Mouse (Mus musculus) embryonic facial prominence, embryonic 13.5 days (tissue): ENCODE data around the gene Rabep2. TPM values are rescaled to one million over a fixed set of nuclear protein-coding genes. Genes with fewer than 3 reads are reported as not detected.
A peak's percentile ranks its signal among the peaks of the same experiment; 100 is the strongest.

ENCODE experiments used
- ATAC-seq: fragments of 200-750 bp; cut with Nextera tagmentation; 2 replicates; pipeline ENCODE4 v1.8.0; 2017; ENCODE audit warnings: low read depth; ENCODE audit not compliant: insufficient number of reproducible peaks, insufficient read depth, low FRiP score, low TSS enrichment
- H3K27ac ChIP-seq: fragments of 300-500 bp; sonication (generic); 2 replicates; pipeline ENCODE4 v1.5.1; 2015; ENCODE audit warnings: moderate library complexity, mild to moderate bottlenecking, inconsistent platforms
- H3K27me3 ChIP-seq: fragments of 300-500 bp; sonication (generic); 2 replicates; pipeline ENCODE4 v1.6.1; 2015; ENCODE audit warnings: mild to moderate bottlenecking, inconsistent platforms
- H3K36me3 ChIP-seq: fragments of 300-500 bp; sonication (generic); 2 replicates; pipeline ENCODE4 v1.6.1; 2015; ENCODE audit warnings: mild to moderate bottlenecking, inconsistent platforms
- H3K4me1 ChIP-seq: fragments of 300-500 bp; sonication (generic); 2 replicates; pipeline ENCODE4 v1.6.1; 2015; ENCODE audit warnings: inconsistent platforms
- H3K4me2 ChIP-seq: fragments of 300-500 bp; sonication (generic); 2 replicates; pipeline ENCODE4 v1.6.1; 2015; ENCODE audit warnings: moderate library complexity, mild to moderate bottlenecking, inconsistent platforms
- H3K4me3 ChIP-seq: fragments of 300-500 bp; sonication (generic); 2 replicates; pipeline ENCODE4 v1.5.1; 2015; ENCODE audit warnings: mild to moderate bottlenecking, inconsistent platforms
- H3K9ac ChIP-seq: fragments of 300-500 bp; sonication (generic); 2 replicates; pipeline ENCODE4 v1.6.1; 2015; ENCODE audit warnings: mild to moderate bottlenecking, inconsistent platforms
- H3K9me3 ChIP-seq: fragments of 300-500 bp; sonication (generic); 2 replicates; pipeline ENCODE4 v1.6.1; 2016; ENCODE audit warnings: inconsistent platforms
- WGBS: fragments of 180-500 bp; shearing (Covaris S2); methylation state at CpG from one replicate; pipeline ENCODE4 v1.1.7; 2015; ENCODE audit warnings: mixed read lengths; 5-methylcytosine and 5-hydroxymethylcytosine counted together
- polyA plus RNA-seq: library from polyadenylated mRNA; unstranded; fragments of >200 nt; fragmentation: Nextera tagmentation; extraction: Ambion mirVana; gene quantifications from 2 replicates; pipeline ENCODE4 v1.2.1, GENCODE M21; 2015

The Rabep2 gene
- polyA plus RNA-seq, 1 experiment from 2014 or later: 34.0 TPM

DNA sequence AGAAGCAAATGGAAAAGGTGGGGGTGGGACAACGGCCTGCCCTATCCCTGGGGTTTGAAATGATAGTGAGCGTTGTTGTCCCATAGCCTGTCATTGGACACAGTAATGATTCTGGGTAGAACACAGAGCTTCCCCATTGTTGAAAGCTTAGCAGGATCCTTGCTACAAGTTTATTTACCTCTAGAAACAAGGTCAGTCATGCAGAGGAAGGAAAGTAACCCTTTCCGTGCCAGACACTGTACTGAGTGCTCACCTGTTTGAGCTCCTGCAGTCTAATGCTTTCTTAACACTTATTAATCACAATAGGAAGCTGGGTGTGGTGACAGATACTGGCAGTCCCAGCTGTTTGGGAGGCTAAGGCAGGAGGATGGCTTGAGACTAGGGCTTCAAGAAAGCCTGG is 7.2 kb downstream of the Rabep2 start:
- Histone ChIP-seq H3K27me3 (no peaks in the 10 kb centered on the region), H3K4me2 (no peak overlapping the region), H3K4me3 (no peak overlapping the region), H3K9me3 (no peaks in the 10 kb centered on the region), H3K4me1 (no peaks in the 10 kb centered on the region), H3K27ac (no peak overlapping the region), H3K9ac (0 out of 2 replicates have a peak overlapping the region, but pooled peaks have one; percentile 17), H3K36me3 (peaks cover 44% of the 10 kb centered on the region)
- WGBS: 83% methylated on average over 3 of the region's 3 CpGs
- no peak for ATAC-seq

GRCm38 (mm10) chr7:126436851-126437250 is 8.3 kb downstream of the Rabep2 start:
- H3K9me3 ChIP-seq: no peaks in the 10 kb centered on the region
- H3K4me1 ChIP-seq: no peaks in the 10 kb centered on the region
- 18% methylated on average over 8 of the region's 8 CpGs for WGBS
- H3K27me3 ChIP-seq: no peaks in the 10 kb centered on the region
- H3K9ac ChIP-seq: no peak overlapping the region
- no peak for ATAC-seq
- H3K4me2 ChIP-seq: no peak overlapping the region
- no peak overlapping the region for H3K27ac ChIP-seq
- peaks cover 45% of the 10 kb centered on the region for H3K36me3 ChIP-seq
- H3K4me3 ChIP-seq: no peak overlapping the region

GRCm38 (mm10) chr7:126440134-126440533 is 11.6 kb downstream of the Rabep2 start:
- Histone ChIP-seq H3K4me3 (no peak overlapping the region), H3K36me3 (peaks cover 55% of the 10 kb centered on the region), H3K9me3 (no peaks in the 10 kb centered on the region), H3K9ac (no peak overlapping the region), H3K4me1 (no peaks in the 10 kb centered on the region), H3K4me2 (no peak overlapping the region), H3K27me3 (no peaks in the 10 kb centered on the region), H3K27ac (no peak overlapping the region)
- WGBS: 82% methylated on average over 9 of the region's 9 CpGs
- ATAC-seq: no peak

- Histone ChIP-seq H3K27ac (no peak overlapping the region), H3K4me3 (no peak overlapping the region), H3K9ac (no peak overlapping the region), H3K27me3 (no peaks in the 10 kb centered on the region), H3K36me3 (peaks cover 79% of the 10 kb centered on the region), H3K4me1 (no peaks in the 10 kb centered on the region), H3K4me2 (no peak overlapping the region), H3K9me3 (no peaks in the 10 kb centered on the region)
- WGBS: 97% methylated on average over 10 of the region's 10 CpGs
- no peak for ATAC-seq
Observed at GRCm38 (mm10) chr7:126443997-126444396, 15.4 kb downstream of the Rabep2 start.

- peaks cover 79% of the 10 kb centered on the region for H3K36me3 ChIP-seq
- no peak overlapping the region for H3K4me2 ChIP-seq
- H3K9ac ChIP-seq: no peak overlapping the region
- no peaks in the 10 kb centered on the region for H3K9me3 ChIP-seq
- H3K4me1 ChIP-seq: no peaks in the 10 kb centered on the region
- H3K27ac ChIP-seq: no peak overlapping the region
- 93% methylated on average over 9 of the region's 9 CpGs for WGBS
- no peak for ATAC-seq
- no peak overlapping the region for H3K4me3 ChIP-seq
- no peaks in the 10 kb centered on the region for H3K27me3 ChIP-seq
Observed at GRCm38 (mm10) chr7:126444536-126444935, 16.0 kb downstream of the Rabep2 start.

DNA sequence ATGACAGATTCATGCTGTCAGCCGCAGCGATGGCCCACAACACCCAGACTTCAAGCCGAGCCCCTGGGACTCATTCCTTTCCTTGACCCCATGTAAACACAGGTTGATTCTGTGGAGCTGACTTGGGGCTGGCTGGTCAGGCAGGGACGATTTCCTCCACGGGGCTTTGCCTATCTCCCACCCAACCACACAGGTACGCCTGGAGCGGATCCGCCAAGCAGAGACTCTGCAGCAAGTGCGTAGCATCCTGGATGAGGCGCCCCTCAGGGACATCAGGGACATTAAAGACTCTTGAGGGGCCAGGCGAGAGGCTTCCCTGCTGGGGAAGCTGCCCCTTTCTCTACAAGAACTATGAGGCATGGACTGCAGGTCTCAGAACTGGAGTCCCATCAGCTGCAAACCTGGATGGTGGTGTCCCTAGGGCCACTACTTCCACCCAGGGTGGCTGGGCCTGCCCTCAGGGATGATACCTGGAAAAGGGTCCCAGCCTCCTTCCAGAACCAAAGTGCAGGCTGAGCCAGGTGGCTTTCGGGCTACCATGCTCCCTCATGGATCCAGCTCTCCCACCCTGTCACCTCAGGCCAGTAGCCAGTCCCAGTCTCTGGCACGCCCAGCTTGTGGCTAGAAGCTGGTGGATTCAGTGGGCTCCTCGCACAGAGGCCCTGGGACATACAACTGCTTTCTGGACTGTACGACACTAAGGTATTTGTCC is 16.7 kb downstream of the Rabep2 start:
- 91% methylated on average over 15 of the region's 15 CpGs for WGBS
- H3K4me3 ChIP-seq: no peak overlapping the region
- H3K9ac ChIP-seq: no peak overlapping the region
- H3K27ac ChIP-seq: no peak overlapping the region
- H3K4me2 ChIP-seq: no peak overlapping the region
- no peaks in the 10 kb centered on the region for H3K27me3 ChIP-seq
- H3K4me1 ChIP-seq: no peaks in the 10 kb centered on the region
- no peak for ATAC-seq
- peaks cover 75% of the 10 kb centered on the region for H3K36me3 ChIP-seq
- no peaks in the 10 kb centered on the region for H3K9me3 ChIP-seq

DNA sequence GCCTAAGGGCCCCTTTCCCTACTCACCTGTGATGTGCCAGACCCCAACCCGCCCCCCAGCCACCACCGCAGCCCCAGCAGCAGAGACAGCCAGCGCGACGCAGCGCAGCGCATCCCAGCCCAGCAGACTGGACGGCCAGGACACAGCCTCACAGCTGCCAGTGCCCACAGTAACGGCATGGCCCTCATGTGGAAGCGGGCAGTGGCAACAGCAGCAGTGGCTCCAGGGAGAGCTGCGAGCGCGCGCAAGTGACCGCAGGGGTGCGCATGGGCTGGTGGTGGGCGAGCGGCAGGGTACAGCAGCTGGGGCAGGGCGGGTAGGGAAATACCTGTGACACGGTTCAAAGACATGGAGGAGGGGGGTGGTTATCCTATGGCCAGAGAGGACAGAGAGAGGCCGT is 17.7 kb downstream of the Rabep2 start:
- Histone ChIP-seq H3K27ac (no peak overlapping the region), H3K9ac (no peak overlapping the region), H3K9me3 (no peaks in the 10 kb centered on the region), H3K4me2 (no peak overlapping the region), H3K4me1 (no peaks in the 10 kb centered on the region), H3K36me3 (peaks cover 69% of the 10 kb centered on the region), H3K27me3 (no peaks in the 10 kb centered on the region), H3K4me3 (no peak overlapping the region)
- WGBS: 90% methylated on average over 21 of the region's 21 CpGs
- no peak for ATAC-seq

DNA sequence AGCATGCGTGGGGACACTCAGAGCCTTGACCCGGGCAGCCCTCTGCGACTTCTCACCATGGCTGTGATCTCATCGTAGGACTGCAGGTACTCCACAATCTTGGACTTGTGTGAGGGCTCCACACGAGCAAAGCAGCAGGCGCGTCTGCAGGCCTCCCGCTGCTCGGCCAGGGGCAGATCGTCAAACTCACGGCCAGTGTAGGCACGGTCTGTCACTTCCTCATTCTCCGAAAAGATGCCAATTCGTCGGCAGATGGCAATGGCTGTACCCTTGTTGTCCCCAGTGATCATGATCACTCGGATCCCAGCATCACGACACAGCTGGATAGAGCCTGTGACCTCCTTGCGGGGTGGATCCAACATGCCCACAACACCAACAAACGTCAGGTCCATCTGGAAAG is 19.9 kb downstream of the Rabep2 start:
- Histone ChIP-seq H3K4me1 (no peaks in the 10 kb centered on the region), H3K4me2 (no peak overlapping the region), H3K9ac (no peak overlapping the region), H3K27me3 (no peaks in the 10 kb centered on the region), H3K4me3 (no peak overlapping the region), H3K36me3 (peaks cover 52% of the 10 kb centered on the region), H3K9me3 (no peaks in the 10 kb centered on the region), H3K27ac (no peak overlapping the region)
- WGBS: 91% methylated on average over 19 of the region's 19 CpGs
- no peak for ATAC-seq

GRCm38 (mm10) chr7:126449991-126450390 is 21.4 kb downstream of the Rabep2 start:
- Histone ChIP-seq H3K9me3 (no peaks in the 10 kb centered on the region), H3K27me3 (no peaks in the 10 kb centered on the region), H3K4me3 (no peak overlapping the region), H3K36me3 (peaks cover 40% of the 10 kb centered on the region), H3K4me2 (no peak overlapping the region), H3K4me1 (no peaks in the 10 kb centered on the region), H3K9ac (no peak overlapping the region), H3K27ac (no peak overlapping the region)
- ATAC-seq: no peak
- WGBS: 94% methylated on average over 18 of the region's 18 CpGs

DNA sequence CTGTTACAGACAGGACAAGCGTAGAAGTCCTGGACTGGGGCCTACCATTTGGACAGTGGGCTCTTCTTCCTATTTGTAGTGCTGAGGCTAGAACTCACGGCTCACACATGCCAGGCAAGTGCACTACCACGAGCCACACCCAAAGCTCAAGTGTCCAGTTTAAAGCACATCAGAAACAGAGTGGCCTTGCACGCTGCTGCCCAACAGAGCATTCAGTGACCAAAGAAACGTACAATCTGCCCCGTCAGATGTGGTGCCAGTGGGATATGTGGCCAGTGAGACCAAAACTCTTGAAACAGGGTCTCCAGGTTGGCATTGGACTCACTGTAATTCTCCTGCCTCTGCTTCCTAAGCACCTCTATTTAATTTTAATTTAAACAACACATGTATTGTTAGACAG is 22.1 kb downstream of the Rabep2 start:
- H3K4me3 ChIP-seq: no peak overlapping the region
- peaks cover 34% of the 10 kb centered on the region for H3K36me3 ChIP-seq
- no peaks in the 10 kb centered on the region for H3K4me1 ChIP-seq
- no peaks in the 10 kb centered on the region for H3K27me3 ChIP-seq
- H3K27ac ChIP-seq: no peak overlapping the region
- H3K9me3 ChIP-seq: no peaks in the 10 kb centered on the region
- no peak for ATAC-seq
- no peak overlapping the region for H3K4me2 ChIP-seq
- 86% methylated on average over 6 of the region's 6 CpGs for WGBS
- no peak overlapping the region for H3K9ac ChIP-seq

DNA sequence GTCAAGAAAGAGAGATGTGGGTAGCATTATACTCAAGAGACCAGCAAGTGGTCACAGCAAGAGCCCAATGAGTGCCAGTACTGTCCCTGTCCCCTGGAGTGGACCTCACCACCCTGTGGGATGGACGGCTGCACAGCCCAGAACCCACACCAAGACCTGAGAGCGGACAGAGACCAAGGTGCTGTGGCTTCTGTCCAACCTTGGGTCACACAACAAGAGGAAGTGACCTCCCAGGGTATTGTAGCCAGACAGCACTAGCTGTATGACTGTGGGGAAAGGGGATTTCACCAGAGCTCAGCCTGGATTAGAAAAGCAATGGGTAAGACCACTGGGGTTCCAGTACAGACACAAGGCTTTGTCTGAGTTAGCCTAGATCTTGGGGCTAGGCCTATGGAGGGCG is 23.7 kb downstream of the Rabep2 start:
- no peak overlapping the region for H3K27ac ChIP-seq
- no peaks in the 10 kb centered on the region for H3K4me1 ChIP-seq
- peaks cover 17% of the 10 kb centered on the region for H3K36me3 ChIP-seq
- H3K27me3 ChIP-seq: no peaks in the 10 kb centered on the region
- 88% methylated on average over 3 of the region's 3 CpGs for WGBS
- ATAC-seq: no peak
- H3K4me2 ChIP-seq: no peak overlapping the region
- no peak overlapping the region for H3K4me3 ChIP-seq
- H3K9me3 ChIP-seq: no peaks in the 10 kb centered on the region
- no peak overlapping the region for H3K9ac ChIP-seq

DNA sequence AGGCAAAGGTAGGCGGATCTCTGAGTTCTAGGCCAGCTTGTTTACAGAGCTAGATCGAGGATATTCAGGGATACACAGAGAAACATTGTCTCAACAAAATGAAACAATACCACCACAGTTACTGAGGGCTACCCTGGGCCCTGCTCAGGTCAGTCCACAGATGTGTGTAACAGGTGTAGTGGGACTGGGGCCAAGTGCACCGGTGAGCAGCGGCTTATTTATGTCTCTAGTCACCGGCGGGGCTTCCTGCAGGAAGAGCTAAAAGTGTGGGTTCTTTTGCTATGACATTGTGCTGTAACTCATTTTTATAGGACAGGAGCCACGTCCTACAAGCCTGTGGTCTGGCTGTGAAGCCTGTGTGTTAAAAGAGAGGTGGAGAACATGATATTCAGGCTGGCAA is 25.3 kb downstream of the Rabep2 start:
- no peak overlapping the region for H3K9ac ChIP-seq
- peaks cover 1% of the 10 kb centered on the region for H3K36me3 ChIP-seq
- no peaks in the 10 kb centered on the region for H3K9me3 ChIP-seq
- no peak for ATAC-seq
- no peaks in the 10 kb centered on the region for H3K4me1 ChIP-seq
- 82% methylated on average over 7 of the region's 7 CpGs for WGBS
- H3K27me3 ChIP-seq: no peaks in the 10 kb centered on the region
- no peak overlapping the region for H3K4me3 ChIP-seq
- H3K27ac ChIP-seq: no peak overlapping the region
- H3K4me2 ChIP-seq: no peak overlapping the region
